Mouse (Mus musculus) embryonic facial prominence, embryonic 13.5 days (tissue): ENCODE results near the gene Tmem222. TPM values are rescaled to one million over a fixed set of nuclear protein-coding genes. Genes with fewer than 3 reads are reported as not detected.

Source experiments
- ATAC-seq: fragments of 200-750 bp; cut with Nextera tagmentation; 2 replicates; pipeline ENCODE4 v1.8.0; 2017; ENCODE audit warnings: low read depth; ENCODE audit not compliant: insufficient number of reproducible peaks, insufficient read depth, low FRiP score, low TSS enrichment
- H3K27ac ChIP-seq: fragments of 300-500 bp; sonication (generic); 2 replicates; pipeline ENCODE4 v1.5.1; 2015; ENCODE audit warnings: moderate library complexity, mild to moderate bottlenecking, inconsistent platforms
- H3K27me3 ChIP-seq: fragments of 300-500 bp; sonication (generic); 2 replicates; pipeline ENCODE4 v1.6.1; 2015; ENCODE audit warnings: mild to moderate bottlenecking, inconsistent platforms
- H3K36me3 ChIP-seq: fragments of 300-500 bp; sonication (generic); 2 replicates; pipeline ENCODE4 v1.6.1; 2015; ENCODE audit warnings: mild to moderate bottlenecking, inconsistent platforms
- H3K4me1 ChIP-seq: fragments of 300-500 bp; sonication (generic); 2 replicates; pipeline ENCODE4 v1.6.1; 2015; ENCODE audit warnings: inconsistent platforms
- H3K4me2 ChIP-seq: fragments of 300-500 bp; sonication (generic); 2 replicates; pipeline ENCODE4 v1.6.1; 2015; ENCODE audit warnings: moderate library complexity, mild to moderate bottlenecking, inconsistent platforms
- H3K4me3 ChIP-seq: fragments of 300-500 bp; sonication (generic); 2 replicates; pipeline ENCODE4 v1.5.1; 2015; ENCODE audit warnings: mild to moderate bottlenecking, inconsistent platforms
- H3K9ac ChIP-seq: fragments of 300-500 bp; sonication (generic); 2 replicates; pipeline ENCODE4 v1.6.1; 2015; ENCODE audit warnings: mild to moderate bottlenecking, inconsistent platforms
- H3K9me3 ChIP-seq: fragments of 300-500 bp; sonication (generic); 2 replicates; pipeline ENCODE4 v1.6.1; 2016; ENCODE audit warnings: inconsistent platforms
- WGBS: fragments of 180-500 bp; shearing (Covaris S2); methylation state at CpG from one replicate; pipeline ENCODE4 v1.1.7; 2015; ENCODE audit warnings: mixed read lengths; 5-methylcytosine and 5-hydroxymethylcytosine counted together
- polyA plus RNA-seq: library from polyadenylated mRNA; unstranded; fragments of >200 nt; fragmentation: Nextera tagmentation; extraction: Ambion mirVana; gene quantifications from 2 replicates; pipeline ENCODE4 v1.2.1, GENCODE M21; 2015

The Tmem222 gene
- polyA plus RNA-seq, 1 experiment from 2014 or later, result 89.9 TPM

GRCm38 (mm10) chr4:133281951-133282481 is 4.4 kb upstream of the Tmem222 start:
- Histone ChIP-seq H3K4me2 (peak overlapping the region; percentile 44), H3K36me3 (no peaks in the 10 kb centered on the region), H3K4me3 (no peak overlapping the region), H3K9ac (peak overlapping the region; percentile 55), H3K27me3 (no peaks in the 10 kb centered on the region), H3K9me3 (no peaks in the 10 kb centered on the region), H3K4me1 (peaks cover 29% of the 10 kb centered on the region), H3K27ac (peak overlapping the region; percentile 96)
- ATAC-seq, result peak; percentile 64
- 9% methylated on average over 5 of the region's 5 CpGs for WGBS

GRCm38 (mm10) chr4:133281513-133281912 is 3.9 kb upstream of the Tmem222 start:
- 30% methylated on average over 7 of the region's 7 CpGs for WGBS
- no peaks in the 10 kb centered on the region for H3K9me3 ChIP-seq
- H3K36me3 ChIP-seq, result no peaks in the 10 kb centered on the region
- peak overlapping the region; percentile 96 for H3K27ac ChIP-seq
- peak overlapping the region; percentile 55 for H3K9ac ChIP-seq
- no peak overlapping the region for H3K4me3 ChIP-seq
- H3K4me2 ChIP-seq, result peak overlapping the region; percentile 44
- H3K27me3 ChIP-seq, result no peaks in the 10 kb centered on the region
- ATAC-seq, result no peak
- peaks cover 32% of the 10 kb centered on the region for H3K4me1 ChIP-seq

GRCm38 (mm10) chr4:133278482-133278881 is 890 bp upstream of the Tmem222 start:
- Histone ChIP-seq H3K36me3 (no peaks in the 10 kb centered on the region), H3K4me1 (peaks cover 44% of the 10 kb centered on the region), H3K9ac (peak overlapping the region; percentile 91; the same call in 1 of the 2 replicates), H3K27ac (peak overlapping the region; percentile 92), H3K27me3 (no peaks in the 10 kb centered on the region), H3K9me3 (no peaks in the 10 kb centered on the region), H3K4me3 (peak overlapping the region; percentile 75; the same call in 1 of the 2 replicates), H3K4me2 (peak overlapping the region; percentile 72)
- WGBS, result 80% methylated on average over 3 of the region's 3 CpGs
- no peak for ATAC-seq

- peak overlapping the region; percentile 72 for H3K4me2 ChIP-seq
- H3K4me1 ChIP-seq, result peaks cover 43% of the 10 kb centered on the region
- peak overlapping the region; percentile 91 for H3K9ac ChIP-seq
- no peaks in the 10 kb centered on the region for H3K27me3 ChIP-seq
- WGBS, result 23% methylated on average over 6 of the region's 6 CpGs
- ATAC-seq, result no peak
- no peaks in the 10 kb centered on the region for H3K9me3 ChIP-seq
- no peaks in the 10 kb centered on the region for H3K36me3 ChIP-seq
- peak overlapping the region; percentile 75 for H3K4me3 ChIP-seq
- peak overlapping the region; percentile 92 for H3K27ac ChIP-seq
Measured at GRCm38 (mm10) chr4:133278067-133278466, 475 bp upstream of the Tmem222 start.

GRCm38 (mm10) chr4:133270929-133271328 is 6.7 kb downstream of the Tmem222 start:
- Histone ChIP-seq H3K27me3 (no peaks in the 10 kb centered on the region), H3K4me3 (no peak overlapping the region), H3K36me3 (peaks cover 50% of the 10 kb centered on the region), H3K9ac (no peak overlapping the region), H3K9me3 (no peaks in the 10 kb centered on the region), H3K27ac (no peak overlapping the region), H3K4me2 (no peak overlapping the region), H3K4me1 (peaks cover 5% of the 10 kb centered on the region)
- WGBS, result 88% methylated on average over 9 of the region's 9 CpGs
- no peak for ATAC-seq

- Histone ChIP-seq H3K4me2 (no peak overlapping the region), H3K4me3 (no peak overlapping the region), H3K9ac (no peak overlapping the region), H3K27me3 (no peaks in the 10 kb centered on the region), H3K36me3 (peaks cover 64% of the 10 kb centered on the region), H3K9me3 (no peaks in the 10 kb centered on the region), H3K4me1 (no peaks in the 10 kb centered on the region), H3K27ac (no peak overlapping the region)
- 96% methylated on average over 3 of the region's 3 CpGs for WGBS
- no peak for ATAC-seq
Measured at GRCm38 (mm10) chr4:133269596-133269995, 8.0 kb downstream of the Tmem222 start.

- no peaks in the 10 kb centered on the region for H3K9me3 ChIP-seq
- no peaks in the 10 kb centered on the region for H3K4me1 ChIP-seq
- ATAC-seq, result no peak
- H3K27me3 ChIP-seq, result no peaks in the 10 kb centered on the region
- no peak overlapping the region for H3K9ac ChIP-seq
- WGBS, result 89% methylated on average over 3 of the region's 3 CpGs
- H3K36me3 ChIP-seq, result peaks cover 69% of the 10 kb centered on the region
- H3K4me3 ChIP-seq, result no peak overlapping the region
- H3K27ac ChIP-seq, result no peak overlapping the region
- no peak overlapping the region for H3K4me2 ChIP-seq
Measured at GRCm38 (mm10) chr4:133268931-133269330, 8.7 kb downstream of the Tmem222 start.

- Histone ChIP-seq H3K4me3 (no peak overlapping the region), H3K4me2 (no peak overlapping the region), H3K27me3 (no peaks in the 10 kb centered on the region), H3K36me3 (peaks cover 80% of the 10 kb centered on the region), H3K4me1 (no peaks in the 10 kb centered on the region), H3K9me3 (no peaks in the 10 kb centered on the region), H3K27ac (no peak overlapping the region), H3K9ac (no peak overlapping the region)
- no peak for ATAC-seq
- WGBS, result 91% methylated on average over 12 of the region's 12 CpGs
Measured at GRCm38 (mm10) chr4:133266248-133266880, 11.2 kb downstream of the Tmem222 start.

- WGBS, result 83% methylated on average over 4 of the region's 4 CpGs
- Histone ChIP-seq H3K36me3 (peaks cover 76% of the 10 kb centered on the region), H3K9ac (no peak overlapping the region), H3K27ac (no peak overlapping the region), H3K4me3 (no peak overlapping the region), H3K9me3 (no peaks in the 10 kb centered on the region), H3K27me3 (no peaks in the 10 kb centered on the region), H3K4me2 (no peak overlapping the region), H3K4me1 (no peaks in the 10 kb centered on the region)
- no peak for ATAC-seq
Measured at GRCm38 (mm10) chr4:133265759-133266158, 11.8 kb downstream of the Tmem222 start.

- WGBS, result 91% methylated on average over 3 of the region's 3 CpGs
- Histone ChIP-seq H3K27ac (no peak overlapping the region), H3K27me3 (no peaks in the 10 kb centered on the region), H3K4me1 (no peaks in the 10 kb centered on the region), H3K9me3 (no peaks in the 10 kb centered on the region), H3K36me3 (peaks cover 72% of the 10 kb centered on the region), H3K9ac (no peak overlapping the region), H3K4me3 (no peak overlapping the region), H3K4me2 (no peak overlapping the region)
- ATAC-seq, result no peak
Measured at GRCm38 (mm10) chr4:133265297-133265696, 12.3 kb downstream of the Tmem222 start.

- Histone ChIP-seq H3K36me3 (peaks cover 66% of the 10 kb centered on the region), H3K4me2 (no peak overlapping the region), H3K9me3 (no peaks in the 10 kb centered on the region), H3K4me3 (no peak overlapping the region), H3K4me1 (no peaks in the 10 kb centered on the region), H3K27me3 (no peaks in the 10 kb centered on the region), H3K9ac (no peak overlapping the region), H3K27ac (no peak overlapping the region)
- no peak for ATAC-seq
- 88% methylated on average over 2 of the region's 2 CpGs for WGBS
Measured at GRCm38 (mm10) chr4:133264559-133264958, 13.0 kb downstream of the Tmem222 start.

- 92% methylated on average over 5 of the region's 5 CpGs for WGBS
- peaks cover 58% of the 10 kb centered on the region for H3K36me3 ChIP-seq
Measured at GRCm38 (mm10) chr4:133263756-133264155, 13.8 kb downstream of the Tmem222 start.

More at GRCm38 (mm10) chr4:133263756-133264155, 13.8 kb downstream of the Tmem222 start:
- no peak for ATAC-seq
- Histone ChIP-seq H3K27ac (no peak overlapping the region), H3K4me3 (no peak overlapping the region), H3K4me1 (no peaks in the 10 kb centered on the region), H3K4me2 (no peak overlapping the region), H3K9me3 (no peaks in the 10 kb centered on the region), H3K9ac (no peak overlapping the region), H3K27me3 (no peaks in the 10 kb centered on the region)
